Mouse (Mus musculus): ENCODE results near the gene Mfsd4a.

Gene Mfsd4a

DNA sequence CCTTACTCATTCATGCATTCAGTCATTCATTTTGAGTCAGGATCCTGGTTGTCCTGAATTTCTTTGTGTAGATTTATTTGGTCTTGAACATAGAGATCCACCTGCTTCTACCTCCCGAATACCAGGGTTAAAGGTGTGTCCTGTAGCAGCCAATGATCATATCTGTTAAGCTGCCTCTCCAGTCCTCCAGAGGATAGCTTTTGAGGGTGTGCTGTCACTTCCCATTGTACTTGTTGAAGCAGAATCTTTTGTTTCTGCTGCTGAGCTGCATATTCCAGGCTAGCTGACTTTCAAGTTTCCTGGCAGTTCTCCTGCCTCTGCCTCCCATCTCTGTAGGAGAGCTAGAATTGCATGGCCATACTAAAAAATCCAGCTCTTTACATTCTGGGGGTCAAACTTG lies 51.2 kb downstream of the Mfsd4a start:
- DNase-seq (ENCODE audit: low read depth, low spot score), result no peak

DNA sequence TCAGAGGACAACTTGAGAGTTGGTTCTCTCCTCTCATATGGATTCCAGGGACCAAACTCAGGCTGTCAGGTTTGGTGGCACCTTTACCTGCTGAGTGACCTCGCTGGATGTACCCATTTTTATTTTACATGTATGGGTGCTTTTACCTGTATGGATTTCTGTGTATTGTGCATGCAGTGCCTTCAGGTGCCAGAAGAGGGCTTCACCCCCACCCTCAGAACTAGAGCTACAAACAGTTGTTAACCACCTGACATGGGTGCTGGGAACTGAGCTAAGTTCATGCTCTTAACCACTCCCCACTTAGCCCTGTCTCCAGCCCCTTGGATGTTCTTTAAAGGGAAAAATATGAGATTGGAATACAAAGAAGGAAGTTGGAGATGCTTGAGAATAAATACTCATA lies 53.1 kb downstream of the Mfsd4a start:
- DNase-seq (ENCODE audit: low read depth, low spot score), result peak; percentile 47

DNA sequence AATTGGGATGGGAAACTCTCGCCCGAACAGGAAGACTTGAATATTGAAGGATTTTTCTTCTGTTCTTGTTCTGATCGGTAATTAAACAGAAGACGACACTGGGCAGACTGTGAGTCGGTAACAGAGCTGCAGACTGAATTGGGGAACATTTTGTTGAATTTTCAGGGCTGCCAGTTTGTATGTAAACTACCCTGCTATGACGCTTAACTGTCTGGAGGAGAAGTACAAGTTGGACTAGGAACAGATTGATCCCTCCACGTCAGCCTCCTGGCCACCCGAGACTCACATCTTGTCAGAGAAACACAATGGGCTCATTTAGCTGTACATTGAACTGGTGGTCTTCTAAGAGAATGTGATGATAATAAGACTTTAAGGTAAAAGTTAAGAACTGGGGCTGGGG lies 55.0 kb downstream of the Mfsd4a start:
- no peak for DNase-seq (ENCODE audit: low read depth, low spot score)

DNA sequence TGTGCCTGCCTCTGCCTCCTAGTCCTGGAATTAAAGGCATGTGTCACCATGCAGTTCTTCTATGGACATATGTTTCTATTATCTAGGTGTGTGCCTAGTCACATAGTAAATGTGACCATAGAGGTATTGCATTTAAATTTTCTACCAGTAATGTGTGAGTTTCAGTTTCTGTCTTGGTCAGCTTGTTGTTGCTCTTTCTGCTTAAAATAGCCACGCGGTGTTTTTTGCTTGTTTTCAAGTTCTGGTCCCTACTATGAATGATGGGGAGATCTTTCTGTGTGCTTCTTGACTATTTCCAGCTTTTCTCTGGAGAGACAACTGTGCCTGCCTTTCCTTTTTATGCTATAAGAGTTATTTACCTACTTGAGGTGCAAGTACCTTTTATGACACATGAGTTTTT lies 56.1 kb downstream of the Mfsd4a start:
- DNase-seq (ENCODE audit: low read depth, low spot score), result peak; percentile 85

DNA sequence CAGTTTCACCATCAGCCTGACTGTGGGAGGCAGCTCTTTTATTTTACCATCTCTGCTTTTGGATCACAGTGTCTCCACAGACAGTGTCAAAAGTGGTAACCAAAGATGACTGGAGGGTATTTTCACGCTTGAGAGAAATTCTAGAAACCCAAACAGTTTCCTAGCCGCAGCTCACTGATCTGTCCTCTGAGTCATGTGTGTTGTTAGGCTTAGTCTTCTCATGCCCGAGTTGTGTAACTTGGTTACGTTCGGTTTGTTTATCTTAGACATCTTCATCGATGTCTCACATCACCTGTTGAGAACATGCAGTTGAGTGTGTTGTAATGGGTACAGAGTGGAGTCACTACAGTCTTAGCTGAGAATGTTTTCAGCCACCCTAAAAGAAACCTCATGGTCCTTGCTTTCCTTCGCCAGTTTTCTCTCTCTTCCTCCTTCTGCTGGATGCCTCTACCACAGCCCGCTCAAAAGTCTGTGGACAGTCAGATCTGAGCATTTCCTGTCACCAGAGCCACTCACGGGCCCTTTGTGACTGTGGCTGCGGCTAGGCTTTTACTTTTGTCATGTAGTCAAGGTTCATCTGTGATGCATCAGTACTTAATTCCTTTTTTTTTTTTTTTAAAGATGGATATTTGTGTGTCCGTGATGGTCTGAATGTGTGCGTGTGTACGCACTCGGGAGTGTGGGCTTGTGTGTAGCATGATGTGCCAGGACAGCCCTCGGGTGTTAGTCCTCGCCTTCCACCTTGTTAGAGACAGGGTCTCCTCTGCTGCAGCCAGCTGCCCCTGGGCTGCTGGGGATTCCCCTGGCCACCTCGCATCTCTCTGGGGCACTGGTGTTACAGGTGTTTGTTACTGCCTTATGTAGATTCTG lies 57.0 kb downstream of the Mfsd4a start:
- peak; percentile 93 for DNase-seq (ENCODE audit: low read depth, low spot score)

DNA sequence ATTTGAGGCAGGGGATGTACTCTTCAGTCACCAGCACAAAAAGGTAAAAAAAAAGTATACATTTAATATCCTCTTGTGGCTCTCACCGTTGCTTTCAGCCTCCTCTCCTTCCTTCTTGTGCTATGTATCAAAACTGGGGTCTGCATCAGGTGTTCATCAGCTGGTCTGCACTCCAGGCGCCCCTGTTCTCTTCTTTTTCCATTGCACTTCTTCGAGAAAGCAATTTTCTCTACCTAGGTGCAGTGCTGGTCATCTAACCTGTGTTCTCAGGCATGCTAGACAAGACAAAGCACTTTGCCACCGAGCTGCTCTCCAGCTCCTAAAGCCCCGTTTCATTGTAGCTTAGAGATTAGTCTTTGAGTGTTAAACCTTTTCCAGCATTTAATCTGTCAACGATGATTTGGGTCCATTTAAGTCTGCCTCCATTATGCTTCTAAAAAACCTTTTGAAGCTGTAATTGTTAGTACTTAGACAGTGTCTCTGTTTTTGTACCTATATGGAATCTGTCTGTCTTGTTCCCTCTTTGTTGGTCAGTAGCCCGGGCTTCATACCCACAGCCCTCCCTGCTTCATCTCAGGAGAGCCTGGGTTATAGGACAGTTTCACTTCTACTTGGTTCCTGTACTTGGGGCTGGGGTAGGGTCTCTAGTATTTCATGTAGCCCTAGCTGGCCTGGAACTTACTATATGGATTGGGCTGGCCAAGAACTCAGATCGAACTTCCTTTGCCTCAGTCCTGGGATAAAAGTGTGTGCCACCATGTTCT lies 58.8 kb downstream of the Mfsd4a start:
- peak; percentile 75 for DNase-seq (ENCODE audit: low read depth, low spot score)

DNA sequence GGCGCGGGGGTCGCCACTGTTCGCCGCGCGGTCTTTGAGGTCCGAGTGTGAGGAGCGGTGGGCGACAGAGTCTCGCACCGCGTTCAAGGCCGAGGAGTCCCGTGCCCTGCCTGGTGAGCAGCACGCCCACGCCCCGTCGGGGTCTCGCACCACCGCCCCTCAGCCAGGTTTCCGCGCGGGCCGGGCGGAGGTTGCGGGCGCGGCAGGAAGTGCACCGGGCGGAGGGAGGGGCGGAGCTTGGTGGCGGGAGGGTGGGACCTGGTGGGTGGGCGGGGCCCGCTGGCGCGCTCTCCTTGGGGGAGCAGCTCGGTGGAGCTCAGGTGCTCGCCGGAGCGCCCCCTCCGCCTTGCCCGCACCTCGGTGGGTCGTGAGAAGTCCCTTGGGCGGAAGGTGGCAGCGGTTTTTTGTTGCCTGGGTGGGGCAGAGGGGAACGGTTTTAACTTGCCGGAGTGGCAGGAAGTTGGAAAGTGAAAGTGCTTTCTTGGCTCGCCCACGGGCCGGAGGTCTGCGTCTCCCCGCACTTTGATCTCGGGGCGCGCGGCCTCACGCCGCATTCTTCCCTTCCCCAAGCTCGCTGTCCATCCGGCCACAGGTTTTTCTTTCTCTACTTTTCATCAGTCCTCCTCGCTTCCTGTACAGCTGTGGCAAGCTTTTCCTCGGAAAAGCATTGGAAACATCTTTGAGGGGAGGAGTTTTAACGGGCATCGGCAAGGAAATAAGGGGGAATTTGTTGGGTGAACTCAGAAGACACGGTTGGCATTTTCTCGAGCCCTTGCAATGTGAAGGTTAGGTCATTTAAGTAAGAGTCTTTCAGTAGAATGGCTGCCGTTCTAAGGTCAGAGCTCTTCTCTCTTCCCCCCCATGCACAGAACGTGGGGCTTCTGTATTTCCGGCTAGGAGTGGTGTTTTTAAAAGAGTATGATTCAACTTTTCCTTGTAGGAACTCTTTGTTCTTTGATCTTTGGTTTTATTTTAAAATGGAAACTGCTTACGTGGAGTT lies 59.7 kb downstream of the Mfsd4a start:
- peak; percentile 95 for DNase-seq (ENCODE audit: low read depth, low spot score)

DNA sequence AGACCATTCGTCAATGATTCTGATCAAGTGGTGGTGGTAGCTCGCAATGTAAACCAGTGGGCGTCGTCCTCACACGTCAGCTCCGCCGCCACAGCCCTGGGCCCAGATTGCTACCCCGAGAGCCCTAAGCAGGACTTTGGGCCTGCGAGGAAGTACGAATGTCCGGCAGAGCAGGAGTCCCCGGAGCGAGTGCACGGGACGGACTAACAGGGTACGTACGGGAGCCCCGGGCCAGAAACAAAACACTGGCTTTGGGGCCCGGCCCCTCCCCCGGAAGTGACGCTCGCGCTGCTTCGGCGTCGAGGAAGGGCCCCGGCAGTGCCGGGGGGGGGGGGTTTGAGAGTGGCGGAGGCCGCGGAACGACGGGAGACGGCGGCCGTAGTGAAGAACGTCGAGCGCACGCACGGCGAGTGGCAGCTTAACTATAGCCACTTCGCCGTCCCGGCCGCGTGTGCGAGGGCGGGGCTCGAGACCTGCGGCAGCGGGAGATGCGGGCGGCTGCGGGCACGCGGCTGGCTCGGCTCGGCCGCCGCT lies 60.5 kb downstream of the Mfsd4a start, which contains the start of gene Elk4:
Elk4 (plus strand) TSS at position 326 of the 534 bp plus-strand sequence.
- peak; percentile 97 for DNase-seq (ENCODE audit: low read depth, low spot score)

DNA sequence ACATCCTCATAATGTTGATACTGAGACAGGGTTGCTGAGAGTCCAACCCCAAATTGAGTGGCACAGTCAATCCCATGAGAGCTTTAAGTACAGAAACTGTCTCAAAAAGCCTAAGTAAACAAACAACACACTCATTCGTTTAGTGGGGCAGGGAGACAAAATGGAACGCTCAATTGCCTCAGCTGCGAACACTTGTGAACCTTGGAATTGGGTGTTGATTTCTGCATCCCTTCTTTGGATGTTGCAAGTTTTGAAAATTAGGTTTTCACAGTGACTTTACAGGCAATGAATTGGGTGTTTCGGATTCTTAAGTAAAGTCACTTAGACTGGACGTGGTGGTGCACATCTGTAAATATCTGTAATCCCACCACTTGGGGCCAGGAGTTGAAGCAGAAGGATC lies 61.1 kb downstream of the Mfsd4a start:
- no peak for DNase-seq (ENCODE audit: low read depth, low spot score)

DNA sequence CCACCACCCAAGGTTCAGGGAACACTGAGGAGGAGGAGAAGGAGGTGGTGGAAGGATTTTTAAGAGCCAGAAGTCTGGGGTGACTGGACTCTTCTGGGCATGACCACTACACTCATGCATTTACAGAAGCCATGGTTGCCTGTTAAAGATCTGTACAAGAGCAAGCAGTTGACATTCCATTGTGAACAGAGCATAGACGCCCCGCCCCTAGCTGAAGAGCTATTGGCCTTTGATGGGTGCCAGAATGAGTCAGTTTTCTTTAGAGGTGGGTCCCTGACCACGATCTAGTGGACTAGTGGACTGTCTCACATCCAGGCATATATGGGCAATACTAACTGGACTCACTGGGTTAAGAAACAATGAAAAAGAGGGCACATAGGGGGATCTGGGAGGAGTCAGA lies 61.8 kb downstream of the Mfsd4a start:
- DNase-seq (ENCODE audit: low read depth, low spot score), result peak; percentile 62

DNA sequence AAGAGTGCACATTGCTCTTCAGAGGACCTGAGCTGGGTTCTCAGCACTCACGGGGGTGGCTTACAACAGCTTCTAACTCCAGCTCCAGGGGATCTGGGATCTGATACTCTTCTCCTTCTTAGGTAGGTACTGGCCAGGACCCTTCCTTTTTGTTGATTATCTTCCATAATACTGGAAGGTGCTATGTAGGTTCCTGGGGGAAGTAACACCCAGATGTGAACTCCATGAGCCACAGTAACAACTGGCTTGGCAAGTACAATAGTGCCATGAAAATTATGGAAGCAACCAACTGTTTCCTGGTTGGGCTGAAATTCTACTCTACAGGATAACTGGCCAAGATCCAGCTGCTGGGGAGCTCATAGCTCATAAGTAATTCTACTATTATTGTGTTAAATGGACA lies 62.4 kb downstream of the Mfsd4a start:
- peak; percentile 9 for DNase-seq (ENCODE audit: low read depth, low spot score)

DNA sequence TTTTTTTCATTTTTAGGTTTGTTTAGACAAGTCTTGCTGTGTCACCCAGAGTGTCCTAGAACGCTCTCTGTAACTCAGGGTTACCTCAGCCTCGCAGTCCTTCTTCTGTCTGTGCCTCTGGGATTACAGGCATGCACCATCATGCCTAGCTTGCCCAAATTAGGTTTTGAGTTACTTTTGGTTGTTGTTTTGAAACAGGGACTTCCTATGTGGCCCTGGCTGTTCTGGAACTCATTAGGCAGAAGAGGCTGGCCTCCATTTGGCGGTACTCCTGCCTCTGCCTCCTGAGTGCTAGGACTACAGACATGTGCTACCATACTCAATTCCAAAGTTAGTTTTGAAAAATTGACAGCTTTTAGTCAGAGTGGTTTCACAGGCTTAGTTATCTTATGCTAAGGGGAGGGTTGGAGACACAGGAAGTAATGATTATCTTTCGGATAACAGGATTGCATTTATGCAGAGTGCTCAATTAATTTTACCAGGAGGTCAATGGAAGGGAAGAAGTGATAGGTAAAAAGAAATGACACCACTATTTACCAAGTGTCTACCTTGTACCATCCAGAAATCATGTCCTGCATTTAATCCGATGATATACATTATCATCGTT lies 63.2 kb downstream of the Mfsd4a start:
- DNase-seq (ENCODE audit: low read depth, low spot score), result no peak

DNA sequence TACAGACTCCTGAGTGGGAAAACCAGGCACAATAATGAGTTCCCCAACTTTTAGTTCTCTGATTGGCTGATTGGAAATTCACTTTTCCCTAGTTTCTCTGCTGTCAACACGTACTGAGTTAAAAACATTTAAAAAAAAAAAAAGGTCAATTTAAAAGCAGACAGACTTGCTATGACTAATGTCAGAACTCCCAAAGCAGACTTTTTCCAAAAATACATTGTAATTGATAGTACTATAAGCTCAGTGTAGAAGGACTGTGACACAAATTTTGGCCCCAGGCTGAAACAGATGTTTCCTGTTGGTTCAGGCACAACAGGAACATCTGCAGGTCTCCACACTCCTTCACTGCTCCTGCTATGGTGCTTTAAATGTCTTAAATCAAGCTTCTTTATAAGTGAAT lies 64.0 kb downstream of the Mfsd4a start:
- DNase-seq (ENCODE audit: low read depth, low spot score), result peak; percentile 84

DNA sequence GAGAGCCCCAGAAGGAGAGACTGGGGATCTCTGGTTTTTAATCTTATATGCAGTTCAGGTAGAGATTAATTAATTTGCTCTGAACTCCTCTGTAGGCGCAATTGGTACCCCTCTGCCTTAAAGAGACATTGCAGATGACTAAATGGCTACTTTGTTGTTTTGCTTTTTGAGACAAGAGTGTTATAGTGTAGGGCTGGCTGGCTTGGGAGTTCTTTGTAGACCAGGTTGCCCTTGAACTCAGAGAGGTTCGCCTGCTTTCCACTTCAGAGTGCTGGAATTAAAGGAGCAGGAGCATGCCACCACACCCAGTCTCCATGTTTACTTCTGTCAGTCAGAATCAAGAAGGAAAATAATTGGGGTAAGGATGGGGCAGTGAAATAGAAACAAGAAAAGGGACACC lies 64.8 kb downstream of the Mfsd4a start:
- DNase-seq (ENCODE audit: low read depth, low spot score), result no peak

DNA sequence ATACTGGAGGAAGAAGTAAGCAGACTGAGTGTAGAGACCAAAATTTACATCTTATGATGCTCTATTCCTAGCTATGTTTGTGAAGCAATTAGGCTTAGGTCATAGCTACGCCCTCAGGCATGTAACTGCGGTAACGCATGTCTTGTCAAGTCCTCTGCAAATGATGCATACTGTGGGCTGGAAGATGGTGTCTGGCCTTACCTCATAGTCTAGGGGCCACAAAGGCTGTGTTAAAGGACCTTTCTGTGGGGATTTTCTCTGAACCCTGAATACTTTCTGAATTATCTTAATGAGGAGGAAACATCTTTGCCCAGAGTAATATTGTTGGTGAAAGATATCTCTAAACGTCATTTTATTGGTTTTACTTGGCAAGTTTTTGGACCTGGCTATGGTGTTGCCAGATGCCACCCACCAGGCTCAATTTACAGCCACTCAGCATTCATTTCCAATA lies 66.0 kb downstream of the Mfsd4a start:
- peak; percentile 10 for DNase-seq (ENCODE audit: low read depth, low spot score)

DNA sequence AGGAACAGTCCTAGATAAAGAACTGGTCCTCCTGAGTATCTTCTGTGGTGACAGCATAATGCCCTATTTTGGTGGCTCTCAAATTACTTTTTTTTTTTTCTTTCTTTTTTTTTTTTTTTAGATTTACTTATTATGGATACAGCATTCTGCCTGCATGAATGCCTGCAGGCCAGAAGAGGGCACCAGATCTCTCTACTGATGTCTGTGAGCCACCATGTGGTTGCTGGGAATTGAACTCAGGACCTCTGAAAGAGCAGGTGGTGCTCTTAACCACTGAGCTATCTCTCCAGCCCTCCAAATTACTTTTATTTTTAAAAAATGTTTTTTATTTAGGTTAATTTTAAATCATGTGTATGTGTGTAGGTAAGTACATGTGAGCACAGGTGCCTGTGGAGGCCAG lies 67.4 kb downstream of the Mfsd4a start:
- DNase-seq (ENCODE audit: low read depth, low spot score), result peak; percentile 61

DNA sequence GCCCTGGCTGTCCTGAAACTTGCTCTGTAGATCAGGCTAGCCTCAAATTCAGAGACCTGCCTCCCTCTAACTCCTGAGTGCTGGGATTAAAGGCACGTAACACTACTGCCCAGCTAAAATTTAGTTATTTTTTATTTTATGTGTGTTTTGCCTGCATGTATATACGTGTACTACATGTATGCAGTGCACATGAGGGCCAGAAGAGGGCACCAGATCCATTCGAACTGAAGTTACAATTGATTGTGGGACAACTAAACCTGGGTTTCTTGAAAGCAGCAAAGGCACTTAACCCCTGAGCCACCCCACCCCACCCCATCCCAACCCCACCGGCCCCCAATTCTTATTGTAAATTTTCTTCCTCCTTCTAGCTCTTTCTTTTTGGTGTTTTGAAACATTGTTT lies 72.8 kb downstream of the Mfsd4a start:
- peak; percentile 79 for DNase-seq (ENCODE audit: low read depth, low spot score)

DNA sequence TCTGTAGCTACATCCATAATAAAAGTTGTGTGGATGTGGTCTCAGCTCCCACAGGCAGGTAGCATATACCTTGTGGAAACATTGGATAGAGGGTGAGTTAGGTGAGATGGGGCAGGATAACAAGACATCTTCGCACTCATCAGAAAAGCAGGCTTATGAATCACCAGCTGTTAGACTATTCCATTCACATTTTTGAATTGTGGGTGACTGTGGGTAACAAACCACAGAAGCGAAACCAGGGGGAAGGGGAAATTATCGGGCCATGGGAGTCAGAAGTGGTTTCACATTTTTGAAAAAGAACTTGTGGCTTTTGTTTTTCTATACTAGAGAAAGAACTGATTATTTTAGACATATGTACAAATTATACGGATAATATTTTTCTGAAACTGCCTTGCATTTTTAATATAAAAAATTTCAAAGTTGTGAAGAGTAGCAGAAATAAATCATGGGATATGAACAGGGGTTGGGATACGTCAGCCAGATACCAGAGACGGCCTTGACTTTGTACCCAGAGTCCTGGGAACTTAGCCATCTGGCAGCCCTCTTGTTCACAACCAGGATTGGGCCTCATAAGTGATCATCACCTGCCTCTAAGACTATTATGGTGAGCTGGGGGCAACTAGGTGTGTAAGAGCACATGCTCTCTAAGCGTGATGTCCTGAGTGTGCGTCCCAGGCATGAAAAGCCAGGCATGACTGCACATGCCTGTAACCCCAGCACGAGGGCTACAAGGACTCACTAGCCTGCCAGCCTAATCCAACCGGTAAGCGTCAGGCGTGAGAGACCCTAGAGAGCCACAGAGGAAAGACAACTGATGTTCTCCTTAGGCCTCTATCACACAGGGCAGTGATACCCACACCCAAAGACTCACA lies 74.5 kb downstream of the Mfsd4a start:
- peak; percentile 28 for DNase-seq (ENCODE audit: low read depth, low spot score)

DNA sequence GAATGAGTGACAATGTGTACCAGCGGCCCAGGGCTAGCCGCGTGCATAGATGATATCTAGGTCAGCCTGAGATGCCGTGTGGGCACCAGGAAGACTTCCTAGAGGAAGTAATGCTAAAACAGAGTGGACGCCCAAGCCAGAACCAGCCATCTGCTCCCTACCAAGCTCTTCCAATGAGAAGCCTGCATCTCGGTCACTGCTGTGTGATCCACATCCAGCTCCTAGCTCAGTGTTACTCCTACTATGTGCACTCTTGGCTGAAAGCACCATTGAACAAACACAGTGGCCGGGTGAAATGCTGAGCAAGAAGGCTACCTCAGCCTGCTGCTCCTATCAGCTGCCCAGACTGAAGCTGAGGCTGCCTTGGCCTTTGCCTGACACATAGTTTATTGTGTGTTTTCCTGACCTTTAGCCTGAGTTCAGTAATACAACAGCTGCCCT lies 75.3 kb downstream of the Mfsd4a start:
- no peak for DNase-seq (ENCODE audit: low read depth, low spot score)
